Comparison of ENCODE assay signal across 21 mouse cellular contexts in the genomic region with DNA sequence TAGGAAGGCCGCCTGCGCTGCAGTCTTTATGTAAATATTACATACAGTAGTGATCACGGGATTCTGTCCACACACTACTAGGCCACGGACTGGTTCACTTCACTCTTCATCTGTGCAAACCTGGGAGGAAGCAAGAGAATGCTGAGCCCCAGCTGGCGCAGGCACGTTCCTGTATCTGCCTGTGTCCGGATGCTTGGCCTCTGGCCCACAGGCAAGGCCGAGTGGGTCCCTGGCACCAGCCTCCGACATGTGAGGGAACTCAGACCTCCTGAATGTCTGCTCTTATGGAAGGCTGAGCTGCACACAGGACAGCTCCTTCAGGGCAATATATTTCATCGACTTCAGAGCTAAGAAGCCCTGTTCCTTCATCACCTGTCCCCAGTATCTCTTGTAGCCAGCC.
A peak's percentile ranks its signal among the peaks of the same experiment; 100 is the strongest.
DNase-seq lines count a peak whose midpoint lies in the region; ATAC-seq and TF ChIP-seq lines count a peak whose summit lies in the region.
"Had no signal": no experiment of that assay in that cellular context is flagged by ENCODE, and none has a peak within 500 bp of the region (broad histone marks: within the 10 kb centered on the region; RNA-seq: fewer than 3 reads in every experiment).

No protein-coding gene starts in this region.

- no peak overlapping the region for H3K4me3 ChIP-seq in embryonic facial prominence, embryonic 12.5 days
- no peak overlapping the region for H3K4me3 ChIP-seq in embryonic facial prominence, embryonic 10.5 days
- H3K4me3 ChIP-seq in heart, postnatal 0 days (ENCODE audit: low read depth, low read length), result no peak overlapping the region
- H3K4me3 ChIP-seq in heart, embryonic 10.5 days, result no peak overlapping the region
- H3K4me3 ChIP-seq: forebrain, embryonic 10.5 days; gastrocnemius, adult 2 months; hindbrain, embryonic 10.5 days; intestine, embryonic 15.5 days had no signal

- H3K27me3 ChIP-seq in embryonic facial prominence, embryonic 12.5 days, result no peaks in the 10 kb centered on the region
- no peaks in the 10 kb centered on the region for H3K27me3 ChIP-seq in embryonic facial prominence, embryonic 10.5 days (replicated peaks; ENCODE audit: low read depth, poor library complexity, severe bottlenecking)
- no peaks in the 10 kb centered on the region for H3K27me3 ChIP-seq in heart, postnatal 0 days (ENCODE audit: control insufficient read depth, insufficient read depth, low read length)
- no peaks in the 10 kb centered on the region for H3K27me3 ChIP-seq in heart, embryonic 10.5 days (ENCODE audit: insufficient read depth, poor library complexity, severe bottlenecking)
- H3K27me3 ChIP-seq: intestine, embryonic 15.5 days had no signal

- no peak for TF ChIP-seq EP300 in heart, postnatal 0 days (IDR thresholded peaks at IDR 0.05; ENCODE audit: low read depth)

- H3K4me1 ChIP-seq in embryonic facial prominence, embryonic 12.5 days, result peaks cover 7% of the 10 kb centered on the region; the same call in 1 of the 2 replicates
- H3K4me1 ChIP-seq in embryonic facial prominence, embryonic 10.5 days, result peaks cover 17% of the 10 kb centered on the region
- H3K4me1 ChIP-seq in heart, postnatal 0 days (ENCODE audit: control insufficient read depth, insufficient read depth), result no peaks in the 10 kb centered on the region
- peaks cover 8% of the 10 kb centered on the region for H3K4me1 ChIP-seq in heart, embryonic 10.5 days
- H3K4me1 ChIP-seq: intestine, embryonic 15.5 days had no signal

- H3K27ac ChIP-seq in embryonic facial prominence, embryonic 12.5 days, result 0 out of 2 replicates have a peak overlapping the region, but pooled peaks have one; percentile 30
- no peak overlapping the region for H3K27ac ChIP-seq in embryonic facial prominence, embryonic 10.5 days (replicated peaks)
- H3K27ac ChIP-seq in heart, postnatal 0 days (ENCODE audit: low read depth), result no peak overlapping the region
- H3K27ac ChIP-seq in heart, embryonic 10.5 days, result no peak overlapping the region
- H3K27ac ChIP-seq: forebrain, embryonic 10.5 days; gastrocnemius, adult 2 months; hindbrain, embryonic 10.5 days; hindbrain, embryonic 14.5 days; intestine, embryonic 15.5 days had no signal

- H3K36me3 ChIP-seq in embryonic facial prominence, embryonic 12.5 days, result peaks cover 58% of the 10 kb centered on the region
- peaks cover 83% of the 10 kb centered on the region for H3K36me3 ChIP-seq in embryonic facial prominence, embryonic 10.5 days (replicated peaks)
- peaks cover 68% of the 10 kb centered on the region for H3K36me3 ChIP-seq in heart, postnatal 0 days (replicated peaks; ENCODE audit: control insufficient read depth, insufficient read depth, low read length)
- H3K36me3 ChIP-seq in heart, embryonic 10.5 days, result peaks cover 77% of the 10 kb centered on the region

- H3K9ac ChIP-seq in embryonic facial prominence, embryonic 12.5 days, result no peak overlapping the region
- H3K9ac ChIP-seq in heart, postnatal 0 days (replicated peaks; ENCODE audit: low read depth, low read length), result no peak overlapping the region
- H3K9ac ChIP-seq: hindbrain, embryonic 14.5 days; intestine, embryonic 15.5 days had no signal

- no peak for TF ChIP-seq CTCF in heart, postnatal 0 days (IDR thresholded peaks at IDR 0.05; ENCODE audit: low read depth)

- WGBS in embryonic facial prominence, embryonic 12.5 days, result 84% methylated on average over 10 of the region's 10 CpGs
- 93% methylated on average over 10 of the region's 10 CpGs for WGBS in embryonic facial prominence, embryonic 10.5 days
- 72% methylated on average over 10 of the region's 10 CpGs for WGBS in heart, postnatal 0 days
- WGBS in heart, embryonic 10.5 days, result 85% methylated on average over 10 of the region's 10 CpGs

- peak; percentile 40 for DNase-seq in cerebellum, adult 11 months
- DNase-seq in cerebellum, adult 9-10 months, result no peak
- no peak for DNase-seq in embryonic facial prominence, embryonic 10.5 days (ENCODE audit: low spot score)
- DNase-seq in heart, postnatal 0 days (ENCODE audit: low spot score), result peak; percentile 10
- no peak for DNase-seq in heart, embryonic 10.5 days (ENCODE audit: low spot score)
- DNase-seq in adrenal gland, adult 2 months, result no peak
- DNase-seq: adrenal gland, postnatal 10 days; B cell, adult 2 months; gastrocnemius, adult 2 months; gastrocnemius, postnatal 25 days; heart, postnatal 14 days; kidney, adult 18-20 months had no signal

- no peaks in the 10 kb centered on the region for H3K9me3 ChIP-seq in embryonic facial prominence, embryonic 12.5 days
- no peaks in the 10 kb centered on the region for H3K9me3 ChIP-seq in embryonic facial prominence, embryonic 10.5 days
- no peaks in the 10 kb centered on the region for H3K9me3 ChIP-seq in heart, postnatal 0 days (replicated peaks; ENCODE audit: control insufficient read depth, low read length)
- H3K9me3 ChIP-seq in heart, embryonic 10.5 days, result no peaks in the 10 kb centered on the region
- H3K9me3 ChIP-seq: forebrain, embryonic 10.5 days; G1E; hindbrain, embryonic 10.5 days; intestine, embryonic 15.5 days had no signal

- no peak overlapping the region for H3K4me2 ChIP-seq in embryonic facial prominence, embryonic 12.5 days (replicated peaks)
- H3K4me2 ChIP-seq in heart, postnatal 0 days (ENCODE audit: low read depth, low read length), result no peak overlapping the region
- H3K4me2 ChIP-seq: heart, embryonic 11.5 days; hindbrain, embryonic 14.5 days; intestine, embryonic 15.5 days had no signal

- ATAC-seq in embryonic facial prominence, embryonic 12.5 days (ENCODE audit: insufficient number of reproducible peaks, insufficient read depth, low FRiP score, low TSS enrichment), result no peak
- ATAC-seq in heart, postnatal 0 days (ENCODE audit: insufficient read depth, low read depth), result peak; percentile 76
- ATAC-seq: CD4-positive, CD25-positive, alpha-beta regulatory T cell, adult 4 months; forebrain, embryonic 14.5 days; intestine, embryonic 15.5 days had no signal

Comparison
In these comparisons a context has a peak if more than half of its experiments do, and no peak if none do; other contexts are left out.
1. DNase-seq: peak in cerebellum, adult 11 months (single experiment) and heart, postnatal 0 days (single experiment); none in cerebellum, adult 9-10 months (single experiment), embryonic facial prominence, embryonic 10.5 days (single experiment), heart, embryonic 10.5 days (single experiment) and adrenal gland, adult 2 months (single experiment).